Mouse (Mus musculus): Measurements from ENCODE around the gene Slc35f6.
A peak's percentile ranks its signal among the peaks of the same experiment; 100 is the strongest.

Gene Slc35f6

GRCm38 (mm10) chr5:30621844-30622176, 25.9 kb upstream of the Slc35f6 start:
- no peak for DNase-seq

- DNase-seq: peak; percentile 30
Observed at GRCm38 (mm10) chr5:30622177-30622840, 25.4 kb upstream of the Slc35f6 start.

- peak; percentile 5 for DNase-seq
Observed at GRCm38 (mm10) chr5:30622841-30623185, 24.9 kb upstream of the Slc35f6 start.

- DNase-seq: no peak
Observed at GRCm38 (mm10) chr5:30623380-30623779, 24.4 kb upstream of the Slc35f6 start.

GRCm38 (mm10) chr5:30624311-30624710, 23.4 kb upstream of the Slc35f6 start:
- DNase-seq: no peak

- no peak for DNase-seq
Observed at GRCm38 (mm10) chr5:30624908-30625307, 22.8 kb upstream of the Slc35f6 start.

- DNase-seq: no peak
Observed at GRCm38 (mm10) chr5:30625379-30625778, 22.4 kb upstream of the Slc35f6 start.

GRCm38 (mm10) chr5:30626331-30627105, 21.2 kb upstream of the Slc35f6 start:
- no peak for DNase-seq

- DNase-seq: no peak
Observed at GRCm38 (mm10) chr5:30628511-30628910, 19.2 kb upstream of the Slc35f6 start.

- no peak for DNase-seq
Observed at GRCm38 (mm10) chr5:30630401-30630800, 17.3 kb upstream of the Slc35f6 start.

- DNase-seq: no peak
Observed at GRCm38 (mm10) chr5:30632134-30632533, 15.6 kb upstream of the Slc35f6 start.

- no peak for DNase-seq
Observed at GRCm38 (mm10) chr5:30636994-30637393, 10.7 kb upstream of the Slc35f6 start.

- DNase-seq: peak; percentile 47
Observed at GRCm38 (mm10) chr5:30638041-30638440, 9.7 kb upstream of the Slc35f6 start.

- no peak for DNase-seq
Observed at GRCm38 (mm10) chr5:30643477-30644179, 4.1 kb upstream of the Slc35f6 start.

GRCm38 (mm10) chr5:30646036-30646435, 1.7 kb upstream of the Slc35f6 start:
- no peak for DNase-seq

- no peak for DNase-seq
Observed at GRCm38 (mm10) chr5:30647396-30647795, 337 bp upstream of the Slc35f6 start.

GRCm38 (mm10) chr5:30649558-30649957, 1.8 kb downstream of the Slc35f6 start:
- no peak for DNase-seq

GRCm38 (mm10) chr5:30650756-30651155, 3.0 kb downstream of the Slc35f6 start:
- DNase-seq: no peak

GRCm38 (mm10) chr5:30651554-30651953, 3.8 kb downstream of the Slc35f6 start:
- DNase-seq: no peak

- no peak for DNase-seq
Observed at GRCm38 (mm10) chr5:30653246-30653645, 5.5 kb downstream of the Slc35f6 start.

- no peak for DNase-seq
Observed at GRCm38 (mm10) chr5:30655042-30655441, 7.3 kb downstream of the Slc35f6 start.

- DNase-seq: no peak
Observed at GRCm38 (mm10) chr5:30655526-30656195, 7.9 kb downstream of the Slc35f6 start.

GRCm38 (mm10) chr5:30659042-30659441, 11.3 kb downstream of the Slc35f6 start:
- no peak for DNase-seq
